Mouse (Mus musculus): ENCODE results near the gene Scarf1.

The Scarf1 gene

GRCm38 (mm10) chr11:75563851-75564548 is 50.7 kb downstream of the Scarf1 start:
- no peak for DNase-seq (ENCODE audit: low spot score in 2 of 2)

DNA sequence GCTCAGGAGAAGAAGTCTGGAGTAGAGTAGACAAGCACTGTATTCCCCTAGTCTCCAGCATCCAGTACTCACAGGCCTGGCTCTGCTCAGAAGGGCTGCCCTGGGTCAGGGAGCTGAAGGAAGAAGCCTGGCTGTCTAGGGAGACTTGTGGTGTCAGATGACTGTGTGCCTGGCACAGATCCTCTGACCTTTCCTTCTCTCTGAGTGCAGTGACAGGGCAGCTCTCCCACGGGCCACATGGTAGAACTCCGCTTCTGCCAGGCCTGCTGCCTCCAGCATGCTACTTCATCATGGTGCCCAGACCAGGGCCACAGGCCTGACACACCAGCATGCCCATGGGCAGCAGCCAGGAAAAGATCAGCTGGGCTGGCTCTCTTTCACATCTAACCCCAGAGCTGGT is 52.5 kb downstream of the Scarf1 start:
- no peak for DNase-seq (ENCODE audit: low spot score in 2 of 2)

- DNase-seq (ENCODE audit: low spot score in 2 of 2): no peak
These were observed 53.2 kb downstream of the Scarf1 start for GRCm38 (mm10) chr11:75566276-75567196.

- no peak for DNase-seq (ENCODE audit: low spot score in 2 of 2)
These were observed 54.2 kb downstream of the Scarf1 start for GRCm38 (mm10) chr11:75567346-75568114.

DNA sequence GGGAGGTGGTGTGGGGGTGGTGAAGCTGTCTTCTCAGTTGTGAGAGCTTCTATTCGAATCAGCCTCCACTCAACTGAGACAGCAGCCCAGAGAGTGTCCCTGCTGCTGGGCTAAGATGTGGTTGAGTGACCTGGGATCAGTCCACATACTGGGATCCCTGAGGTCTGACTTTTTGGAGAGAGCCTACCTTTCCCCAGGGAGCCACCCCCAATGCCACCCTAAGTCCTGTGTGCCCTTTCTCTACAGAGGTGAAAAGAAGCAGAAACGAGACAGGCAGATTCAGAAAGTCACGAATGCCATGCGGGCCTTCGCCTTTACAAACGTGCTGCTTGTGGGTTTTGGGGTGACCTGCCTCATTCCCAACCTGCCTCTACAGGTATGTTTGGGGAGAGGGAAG is 54.8 kb downstream of the Scarf1 start:
- no peak for DNase-seq (ENCODE audit: low spot score in 2 of 2)

- no peak for DNase-seq (ENCODE audit: low spot score in 2 of 2)
These were observed 55.6 kb downstream of the Scarf1 start for GRCm38 (mm10) chr11:75568962-75569361.

DNA sequence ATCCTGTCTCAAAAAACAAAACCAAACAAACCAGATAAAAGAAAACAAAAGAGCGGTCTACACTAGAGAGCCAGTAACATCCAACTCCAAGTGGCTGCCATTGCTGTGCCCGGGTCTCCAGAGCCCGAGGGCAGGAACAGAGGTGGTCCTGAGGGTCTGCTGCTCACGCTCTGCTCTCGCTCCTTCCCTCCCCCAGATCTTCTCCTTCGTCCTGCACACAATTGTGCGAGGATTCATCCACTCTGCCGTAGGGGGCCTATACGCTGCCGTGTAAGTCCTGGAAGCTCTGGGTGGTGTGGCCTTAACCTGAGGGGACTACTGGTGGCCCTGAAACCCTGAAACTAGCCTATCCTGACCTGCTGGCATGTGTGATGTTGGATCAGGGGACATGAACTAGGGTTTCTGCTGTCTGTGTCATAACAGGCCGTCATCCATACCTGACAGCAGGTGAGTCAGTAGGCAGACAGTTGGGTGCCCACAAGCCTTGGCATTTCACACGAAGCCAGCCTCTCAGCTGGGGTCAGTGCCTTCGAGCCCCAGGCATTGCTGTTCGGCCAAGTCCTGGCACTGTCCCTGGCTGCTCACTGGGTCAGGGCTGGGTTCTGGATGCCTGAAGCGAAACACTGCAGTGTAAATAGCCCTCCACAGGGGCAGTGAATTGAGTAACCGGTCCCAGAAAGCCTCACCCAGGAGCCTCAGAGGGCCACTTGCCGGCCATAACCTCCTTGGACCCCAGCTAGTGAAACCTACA is 57.2 kb downstream of the Scarf1 start:
- DNase-seq (ENCODE audit: low spot score in 2 of 2): no peak

GRCm38 (mm10) chr11:75571126-75571990 is 58.0 kb downstream of the Scarf1 start:
- no peak for DNase-seq (ENCODE audit: low spot score in 2 of 2)

- no peak for DNase-seq (ENCODE audit: low spot score in 2 of 2)
These were observed 59.0 kb downstream of the Scarf1 start for GRCm38 (mm10) chr11:75572301-75572791.

GRCm38 (mm10) chr11:75572854-75573650 is 59.7 kb downstream of the Scarf1 start:
- DNase-seq (ENCODE audit: low spot score in 2 of 2): peak; percentile 85 to 91

DNA sequence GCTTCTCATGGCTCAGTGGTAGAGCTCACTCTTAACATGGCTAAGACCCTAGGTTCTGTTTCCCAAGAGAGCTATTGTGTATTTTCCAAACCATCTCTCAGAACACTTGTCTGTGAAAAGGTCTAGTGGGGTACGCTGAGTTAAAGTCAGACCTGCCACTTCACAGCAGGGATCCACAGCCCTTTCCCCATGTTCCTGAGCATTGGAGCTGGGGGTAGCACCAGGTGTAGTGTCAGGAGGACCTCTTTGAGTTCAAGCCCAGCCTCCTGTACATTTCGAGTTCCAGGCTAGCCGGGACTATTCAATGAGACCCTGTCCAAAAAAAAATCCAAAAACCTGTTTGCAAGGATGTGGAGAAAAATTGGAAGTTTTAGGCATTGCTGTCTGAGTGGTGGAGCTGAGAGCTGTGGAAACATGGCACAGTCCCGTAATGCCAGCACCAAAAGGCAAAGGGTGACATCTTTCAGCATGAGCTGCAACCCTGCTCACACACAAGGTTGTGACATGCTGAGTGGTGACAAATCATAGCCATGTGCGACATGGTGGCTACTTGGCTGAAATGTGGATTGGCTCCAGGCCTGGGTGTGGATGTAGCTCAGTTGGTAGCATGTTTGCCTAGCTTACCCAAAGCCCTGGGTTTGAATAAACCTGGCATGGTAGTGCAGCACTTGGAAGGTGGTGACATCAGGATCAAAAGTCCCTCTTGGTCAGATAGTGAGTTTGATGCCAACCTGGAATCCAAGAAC is 61.2 kb downstream of the Scarf1 start:
- DNase-seq (ENCODE audit: low spot score in 2 of 2): no peak

GRCm38 (mm10) chr11:75575560-75576123 is 62.3 kb downstream of the Scarf1 start:
- DNase-seq (ENCODE audit: low spot score in 2 of 2): peak in 1 of 2 experiments; percentile 42

Measured in natural killer cell, adult 2 months (primary cell).